Mouse (Mus musculus) liver, embryonic 14.5 days (tissue): ENCODE results near the gene Ggact.

Source experiments
- CTCF ChIP-seq: IDR thresholded peaks from 2 replicates; pipeline ENCODE4 v1.5.1; 2016; ENCODE audit warnings: antibody characterized with exemption, low read depth, control low read depth
- EP300 ChIP-seq: IDR thresholded peaks from 2 replicates; pipeline ENCODE4 v1.6.1; 2016; ENCODE audit warnings: antibody characterized with exemption, low read depth

- TF ChIP-seq CTCF (no peak), EP300 (no peak)
These were observed 79.9 kb downstream of the Ggact start for GRCm38 (mm10) chr14:122833666-122834065.
